Mouse (Mus musculus) erythroid progenitor cell, adult 5-6 weeks (primary cell): Measurements from ENCODE around the gene Hpse2. TPM values are rescaled to one million over a fixed set of nuclear protein-coding genes. Genes with fewer than 3 reads are reported as not detected.

ENCODE experiments used
- ATAC-seq: replicated peaks from 2 replicates; pipeline ENCODE4 v1.8.0; 2016; ENCODE audit warnings: moderate number of reproducible peaks, mild to moderate bottlenecking, moderate TSS enrichment, inconsistent platforms; ENCODE audit not compliant: poor library complexity, low FRiP score, severe bottlenecking
- total RNA-seq, 2 experiments: library from RNA; stranded (forward) in 1 of 2; stranded (reverse) in 1 of 2; fragments of 150-400 nt in 1 of 2; fragments of 186-747, 209-891 nt in 1 of 2; gene quantifications; 2 replicates each; pipeline versions ENCODE4 v1.2.3 to v1.2.4; 2015 to 2017; ENCODE audit warnings: low replicate concordance in 2 of 2

Gene Hpse2
- total RNA-seq, 2 experiments from 2014 or later = not detected

DNA sequence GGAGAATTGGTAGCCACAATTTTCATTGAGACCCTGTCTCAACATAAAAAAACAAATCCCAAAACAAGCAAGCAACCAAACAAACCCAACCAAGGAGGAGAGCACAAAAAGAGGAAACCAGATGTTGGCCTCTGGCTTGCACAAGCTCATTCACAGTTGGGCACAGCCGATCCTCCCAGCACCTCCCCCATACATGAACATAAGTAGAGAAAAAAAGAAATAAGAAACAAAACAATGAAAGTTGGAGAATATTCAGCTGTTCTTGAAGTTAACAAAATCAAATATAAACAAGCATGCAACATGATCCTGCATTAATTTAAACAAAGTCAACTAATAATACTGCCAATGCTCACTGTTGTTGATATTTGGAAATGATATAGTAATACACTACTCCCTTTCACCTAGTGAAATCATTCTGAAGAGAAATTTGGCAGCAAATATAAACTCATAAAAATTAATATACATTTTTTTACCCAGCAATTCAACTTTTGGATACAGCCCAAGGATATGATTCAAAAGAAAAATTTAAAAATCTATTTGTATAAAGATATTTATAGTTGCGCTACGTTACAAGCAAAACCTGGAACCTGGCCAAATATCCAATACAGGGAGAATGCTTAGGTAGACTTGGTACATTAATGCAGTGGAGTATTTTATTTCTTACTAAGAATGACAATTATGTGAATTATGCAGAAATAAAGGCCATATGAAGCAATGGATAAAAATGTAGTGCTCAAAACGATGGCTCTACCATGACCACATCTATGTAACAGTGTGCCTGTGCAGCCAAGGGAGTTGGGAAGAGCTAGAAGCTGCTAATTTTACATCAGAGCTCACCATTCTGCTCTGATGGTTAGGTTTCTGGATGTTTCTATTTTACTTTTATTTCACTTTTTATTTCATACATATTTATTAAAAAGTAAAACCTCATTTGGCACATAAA lies 402.5 kb downstream of the Hpse2 start:
- no peak for ATAC-seq

- no peak for ATAC-seq
Observed at GRCm38 (mm10) chr19:42980537-42980936, 407.6 kb downstream of the Hpse2 start.

DNA sequence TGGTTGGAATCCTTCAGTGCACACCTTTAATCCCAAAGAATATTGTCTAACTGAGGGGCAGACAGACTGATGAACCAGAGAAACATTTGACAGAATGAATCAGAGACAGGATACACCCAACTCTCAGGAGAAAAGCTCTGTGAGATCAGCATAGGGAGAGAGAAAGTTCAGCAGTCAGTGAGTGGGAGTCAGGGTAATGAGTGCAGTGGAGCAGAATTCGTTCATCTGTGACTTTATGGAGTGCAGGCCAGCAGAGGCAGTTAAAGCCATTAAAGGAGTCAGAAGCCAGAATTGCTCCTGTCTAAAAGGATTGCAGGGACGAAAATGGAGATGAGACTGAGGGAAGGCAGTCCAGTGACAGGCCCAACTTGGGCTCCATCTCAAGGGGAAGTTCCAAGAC lies 410.2 kb downstream of the Hpse2 start:
- ATAC-seq = no peak

DNA sequence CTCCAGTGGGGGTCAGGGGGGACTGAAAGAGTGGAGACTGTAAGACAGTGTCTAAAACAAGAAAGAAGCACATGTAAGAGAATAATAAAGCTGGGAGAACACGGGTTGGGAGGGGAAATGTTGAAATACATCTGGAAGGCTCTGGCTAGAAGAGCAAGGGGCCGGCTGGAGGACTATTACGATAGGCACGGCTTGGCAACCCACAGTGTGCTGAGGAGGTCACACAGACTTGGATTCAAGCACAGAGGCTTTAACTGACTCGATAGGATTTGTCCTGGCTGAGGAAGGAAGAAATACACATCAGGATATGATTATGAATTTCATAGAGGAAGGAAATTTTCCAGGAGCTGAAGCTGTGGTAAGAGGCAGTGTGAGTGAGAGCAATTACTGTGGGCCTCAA lies 414.4 kb downstream of the Hpse2 start:
- ATAC-seq = no peak

GRCm38 (mm10) chr19:42965171-42965570 lies 423.0 kb downstream of the Hpse2 start:
- no peak for ATAC-seq

DNA sequence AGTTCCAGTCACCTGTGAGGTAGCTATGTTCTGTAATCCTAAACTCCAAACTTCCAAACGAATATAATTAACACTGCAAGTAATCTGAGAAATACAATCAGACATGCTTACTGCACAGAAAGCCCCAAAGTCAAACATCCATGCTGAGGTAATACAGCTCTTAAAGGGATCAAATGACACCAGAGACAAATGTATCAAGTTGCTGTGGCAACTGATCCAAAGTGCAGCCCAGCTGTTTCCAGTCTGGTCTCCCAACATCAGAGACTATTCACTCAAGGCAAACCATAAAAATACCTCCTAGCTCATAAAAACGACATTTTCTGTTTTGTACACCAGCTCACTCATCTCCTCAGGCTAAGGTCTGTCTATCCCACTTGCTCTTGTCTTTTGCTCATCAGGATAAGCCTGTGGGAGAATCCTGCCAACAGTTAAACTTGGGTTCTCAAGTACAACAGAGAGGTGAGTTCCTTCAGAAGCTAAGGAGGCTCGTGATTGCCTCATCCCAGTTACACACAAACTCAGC lies 440.0 kb downstream of the Hpse2 start:
- no peak for ATAC-seq

DNA sequence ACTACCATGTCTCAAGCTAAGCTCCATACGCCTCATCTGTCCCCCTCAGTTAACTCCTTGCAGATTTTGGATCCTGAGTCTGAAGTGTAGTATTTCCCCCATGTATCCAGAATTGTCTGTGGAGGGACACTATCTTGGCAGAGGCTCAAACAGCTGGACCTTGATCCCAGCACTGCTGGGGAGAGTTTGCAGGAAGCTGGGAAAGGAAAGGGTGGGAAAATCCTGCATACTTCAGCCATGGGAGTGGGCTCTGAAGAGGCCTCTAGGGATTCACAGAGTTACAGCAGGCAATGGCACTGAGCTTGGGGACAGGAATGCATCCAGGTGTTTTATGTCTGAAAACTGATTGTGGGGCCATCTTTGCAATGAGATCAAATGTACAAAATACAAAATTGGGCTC lies 450.6 kb downstream of the Hpse2 start:
- no peak for ATAC-seq

GRCm38 (mm10) chr19:42936661-42937193 lies 451.4 kb downstream of the Hpse2 start:
- no peak for ATAC-seq

GRCm38 (mm10) chr19:42929702-42930101 lies 458.5 kb downstream of the Hpse2 start:
- no peak for ATAC-seq

GRCm38 (mm10) chr19:42928271-42928670 lies 459.9 kb downstream of the Hpse2 start:
- no peak for ATAC-seq

- no peak for ATAC-seq
Observed at GRCm38 (mm10) chr19:42922610-42923009, 465.5 kb downstream of the Hpse2 start.

DNA sequence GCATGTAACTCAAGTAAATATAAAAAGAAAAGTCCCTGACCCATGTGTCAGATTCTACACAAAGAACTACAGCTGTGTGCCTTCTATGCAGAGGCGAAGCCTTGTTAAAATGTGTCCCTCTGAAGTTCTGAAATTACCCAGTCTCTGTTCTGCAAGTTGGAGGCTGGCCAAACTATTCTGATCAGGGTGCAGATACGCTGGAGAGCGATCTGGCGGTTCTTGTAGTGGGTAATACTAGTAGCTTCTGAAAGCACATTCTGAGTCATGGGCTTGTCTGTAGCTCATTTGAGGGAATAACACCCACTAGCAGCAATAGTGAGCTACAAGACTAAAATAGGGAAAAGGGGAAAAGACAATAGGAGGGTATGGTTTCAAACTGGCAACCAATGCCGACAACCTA lies 474.5 kb downstream of the Hpse2 start:
- ATAC-seq = no peak

DNA sequence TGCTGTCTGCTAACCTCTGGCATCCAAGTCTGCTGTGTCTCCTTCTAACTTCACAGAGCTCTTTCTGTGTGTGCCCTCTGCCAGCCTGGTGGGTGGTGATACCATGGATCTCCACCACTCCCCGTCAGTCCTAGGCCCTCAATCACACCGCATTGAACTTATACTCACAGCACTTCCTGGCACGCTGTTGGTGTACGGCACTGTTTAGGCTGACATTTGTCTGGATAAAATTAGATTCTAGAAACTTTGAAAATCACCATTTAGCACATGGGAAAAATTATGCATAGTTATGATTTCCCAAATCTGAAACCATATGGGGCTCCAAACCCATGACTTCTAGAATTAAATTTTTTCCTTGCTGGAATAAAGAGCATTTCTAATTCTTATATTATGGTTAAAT lies 478.4 kb downstream of the Hpse2 start:
- ATAC-seq = no peak

DNA sequence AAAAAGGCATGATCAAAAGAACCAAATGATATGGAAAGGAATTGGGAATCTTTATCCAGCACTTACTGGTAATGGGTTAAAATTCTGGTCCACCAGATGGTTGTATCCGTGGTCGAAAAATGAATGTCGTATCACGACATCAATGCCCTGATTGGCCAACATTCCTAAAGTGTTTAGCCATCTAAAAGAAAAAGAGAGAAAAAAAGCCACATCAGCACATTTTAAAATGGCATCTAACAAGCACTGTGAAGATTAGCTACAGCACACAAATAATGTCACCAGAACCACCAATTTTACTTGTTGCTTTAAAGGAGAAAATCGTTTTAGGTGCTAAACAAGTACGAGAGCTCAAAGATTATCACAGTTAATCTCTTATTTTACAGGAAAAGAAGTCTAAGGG lies 479.6 kb downstream of the Hpse2 start:
- ATAC-seq = no peak

DNA sequence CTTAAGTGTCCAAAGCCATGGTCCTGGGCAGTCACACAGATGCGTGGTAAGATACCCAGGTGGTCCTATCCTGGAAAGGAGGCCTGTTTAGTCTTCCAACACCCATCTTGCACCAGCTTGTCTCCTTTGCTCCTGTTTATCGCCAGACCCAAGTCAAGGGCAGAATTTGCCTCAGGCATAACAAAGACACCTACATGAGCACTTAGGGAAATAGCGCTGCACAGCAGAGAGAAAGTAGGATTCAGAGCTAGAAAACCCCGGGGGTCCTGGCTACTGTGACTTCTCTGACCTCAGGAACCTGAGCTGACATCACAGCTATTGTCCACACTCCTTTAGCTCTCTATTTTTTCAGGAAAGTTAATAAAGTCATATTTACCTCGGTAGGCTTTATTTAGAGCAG lies 481.8 kb downstream of the Hpse2 start:
- ATAC-seq = no peak

- no peak for ATAC-seq
Observed at GRCm38 (mm10) chr19:42904726-42905125, 483.4 kb downstream of the Hpse2 start.

- no peak for ATAC-seq
Observed at GRCm38 (mm10) chr19:42904240-42904639, 483.9 kb downstream of the Hpse2 start.

GRCm38 (mm10) chr19:42903840-42904239 lies 484.3 kb downstream of the Hpse2 start:
- ATAC-seq = no peak

DNA sequence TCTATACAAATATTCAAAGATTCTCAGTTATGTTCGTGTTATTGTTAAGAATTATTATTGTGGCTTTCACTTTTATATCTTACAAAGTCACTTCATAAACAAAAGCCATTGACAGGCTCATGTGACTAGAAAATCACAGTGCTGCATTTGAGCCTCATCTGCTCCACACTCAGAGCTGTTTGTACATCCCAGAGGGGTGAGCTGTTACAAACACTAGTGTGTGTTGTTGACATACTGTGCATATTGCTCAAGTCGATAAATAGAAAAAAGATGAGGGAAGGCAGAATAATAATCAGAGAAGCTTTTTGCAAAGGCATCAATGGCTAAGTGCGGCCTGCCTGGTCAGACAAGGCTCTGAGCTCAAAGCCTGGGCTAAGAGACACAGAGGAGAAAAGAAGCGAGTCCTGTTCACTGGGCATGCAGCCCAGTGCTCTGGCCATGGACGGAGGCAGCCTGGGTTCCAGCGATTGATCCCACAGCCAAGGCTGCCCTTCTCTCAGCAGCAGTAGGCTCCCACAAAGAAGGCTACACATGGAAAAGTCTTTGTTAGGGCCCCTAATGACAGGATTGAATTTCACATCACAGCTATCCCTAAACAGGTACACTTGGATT lies 485.6 kb downstream of the Hpse2 start:
- no peak for ATAC-seq

DNA sequence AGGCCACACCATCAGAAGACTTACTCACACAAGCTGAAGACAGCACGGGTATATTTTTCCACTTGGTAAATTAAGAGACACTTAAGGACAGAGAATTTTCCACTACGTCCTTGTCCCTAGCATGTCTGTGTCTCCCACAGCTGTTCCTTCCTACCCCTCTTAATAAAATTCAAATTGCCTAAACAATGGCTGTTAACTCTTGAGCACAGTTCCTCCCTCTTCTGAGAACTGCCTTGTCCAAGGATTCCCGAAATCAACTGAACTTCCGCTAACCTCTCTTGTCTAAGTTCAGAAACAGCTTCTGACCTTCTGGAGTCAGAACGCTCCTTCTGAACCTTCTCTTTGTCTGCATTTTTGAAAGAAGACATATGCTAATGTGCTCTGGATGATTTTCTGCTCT lies 496.6 kb downstream of the Hpse2 start:
- no peak for ATAC-seq

DNA sequence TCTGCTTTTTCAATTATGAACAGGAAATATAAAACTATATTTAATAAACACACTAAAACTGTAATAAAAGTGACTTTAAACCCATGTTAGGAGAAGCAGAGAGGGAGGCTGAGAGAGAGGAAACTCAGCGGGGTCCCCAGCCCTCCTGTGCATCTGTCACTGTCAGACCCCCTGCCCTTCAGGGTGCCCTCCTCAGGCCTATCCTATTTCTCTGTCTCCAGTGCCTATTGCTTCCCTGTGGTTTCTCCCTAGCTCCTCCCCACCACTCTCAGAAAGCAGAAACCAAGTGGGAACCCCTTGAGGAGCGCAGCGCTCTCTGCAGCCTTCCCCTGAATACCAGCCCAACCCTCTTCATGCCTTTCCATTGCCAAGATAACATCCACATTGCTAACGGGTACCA lies 510.5 kb downstream of the Hpse2 start:
- ATAC-seq = no peak
